Mouse (Mus musculus): ENCODE results near the gene Ing1. TPM values are rescaled to one million over a fixed set of nuclear protein-coding genes. Genes with fewer than 3 reads are reported as not detected.
"Not testable (repeated sequence)": the region's sequence is repeated elsewhere in the genome, so short reads cannot be mapped to it uniquely, and the experiment has no call there.

Gene Ing1
- total RNA-seq, 4 experiments from 2014 or later, result 45.0 to 51.2 (median 48.0) TPM

DNA sequence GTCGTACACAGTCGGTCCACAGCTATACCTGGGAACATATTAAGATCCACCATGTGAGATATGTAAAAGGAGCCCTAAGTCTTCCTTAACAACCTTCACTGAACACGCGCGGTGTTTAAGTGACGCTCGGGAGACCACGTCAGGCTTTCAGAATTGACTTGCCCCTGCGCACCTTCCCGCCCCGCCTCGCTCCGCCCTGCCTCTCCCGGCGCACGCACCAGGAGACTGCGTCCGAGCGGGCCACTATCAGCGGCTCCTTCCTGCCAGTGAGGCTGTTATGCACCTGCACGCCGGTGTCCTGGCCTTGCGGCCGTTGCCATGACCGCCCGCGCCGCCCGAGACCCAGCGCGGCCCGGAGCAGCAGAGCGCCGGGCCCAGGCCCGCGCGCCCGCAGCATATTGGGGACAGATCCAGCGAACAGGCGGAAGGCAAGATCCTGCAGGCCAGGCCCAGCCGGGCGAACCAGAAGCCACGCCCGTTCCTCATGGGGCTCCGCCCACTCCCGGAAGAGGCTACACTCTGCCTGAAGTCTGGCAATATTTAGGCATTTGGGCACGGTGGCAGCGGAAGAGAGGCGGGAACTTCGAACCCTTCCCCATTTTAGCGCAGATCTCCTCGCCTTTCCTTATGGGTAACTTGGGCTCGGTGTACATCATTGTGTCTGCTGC is 5.0 kb upstream of the Ing1 start, which contains the start of gene Cars2:
Cars2 (minus strand) TSS at position 503 of the 668 bp plus-strand sequence.
- peak; percentile 79 to 86 for DNase-seq (ENCODE audit: low spot score in 2 of 2)

DNA sequence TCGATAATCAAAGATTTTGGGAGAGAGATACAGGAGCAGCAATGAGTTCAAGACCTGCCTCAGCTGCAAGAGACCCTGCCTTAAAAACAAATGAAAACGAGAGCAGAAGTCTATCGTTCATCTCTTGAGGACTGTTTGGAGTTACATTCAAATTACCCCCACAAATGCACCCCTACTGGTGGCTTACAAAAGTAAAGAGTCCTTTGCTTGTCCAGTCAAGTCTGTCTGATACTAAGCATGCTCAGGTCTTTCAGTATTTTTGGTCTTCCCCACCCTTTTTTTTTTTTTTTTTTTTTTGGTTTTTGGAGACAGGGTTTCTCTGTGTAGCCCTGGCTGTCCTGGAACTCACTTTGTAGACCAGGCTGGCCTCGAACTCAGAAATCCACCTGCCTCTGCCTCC is 3.9 kb upstream of the Ing1 start:
- not testable (repeated sequence) for DNase-seq (ENCODE audit: low spot score in 2 of 2)

DNA sequence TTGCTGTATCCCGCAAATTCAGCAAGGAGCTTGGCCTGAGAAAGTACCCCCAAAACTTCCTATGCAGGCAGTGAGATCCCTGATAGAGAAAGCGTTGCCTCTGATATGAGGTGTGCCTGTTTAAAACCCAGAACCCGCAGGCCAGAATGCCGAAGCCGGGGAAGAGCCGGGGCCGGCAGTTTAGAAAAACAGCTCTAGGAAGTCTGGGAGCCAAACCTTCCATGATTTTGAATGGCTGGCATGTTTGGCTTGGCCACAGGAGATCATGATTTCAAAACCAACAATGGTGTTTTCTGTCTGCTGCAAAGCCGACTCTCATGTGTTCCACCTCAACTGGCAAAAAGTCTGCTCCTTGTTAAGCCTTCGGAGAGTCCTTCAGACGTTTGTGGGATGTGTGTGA is 3.0 kb upstream of the Ing1 start:
- no peak for DNase-seq (ENCODE audit: low spot score in 2 of 2)

DNA sequence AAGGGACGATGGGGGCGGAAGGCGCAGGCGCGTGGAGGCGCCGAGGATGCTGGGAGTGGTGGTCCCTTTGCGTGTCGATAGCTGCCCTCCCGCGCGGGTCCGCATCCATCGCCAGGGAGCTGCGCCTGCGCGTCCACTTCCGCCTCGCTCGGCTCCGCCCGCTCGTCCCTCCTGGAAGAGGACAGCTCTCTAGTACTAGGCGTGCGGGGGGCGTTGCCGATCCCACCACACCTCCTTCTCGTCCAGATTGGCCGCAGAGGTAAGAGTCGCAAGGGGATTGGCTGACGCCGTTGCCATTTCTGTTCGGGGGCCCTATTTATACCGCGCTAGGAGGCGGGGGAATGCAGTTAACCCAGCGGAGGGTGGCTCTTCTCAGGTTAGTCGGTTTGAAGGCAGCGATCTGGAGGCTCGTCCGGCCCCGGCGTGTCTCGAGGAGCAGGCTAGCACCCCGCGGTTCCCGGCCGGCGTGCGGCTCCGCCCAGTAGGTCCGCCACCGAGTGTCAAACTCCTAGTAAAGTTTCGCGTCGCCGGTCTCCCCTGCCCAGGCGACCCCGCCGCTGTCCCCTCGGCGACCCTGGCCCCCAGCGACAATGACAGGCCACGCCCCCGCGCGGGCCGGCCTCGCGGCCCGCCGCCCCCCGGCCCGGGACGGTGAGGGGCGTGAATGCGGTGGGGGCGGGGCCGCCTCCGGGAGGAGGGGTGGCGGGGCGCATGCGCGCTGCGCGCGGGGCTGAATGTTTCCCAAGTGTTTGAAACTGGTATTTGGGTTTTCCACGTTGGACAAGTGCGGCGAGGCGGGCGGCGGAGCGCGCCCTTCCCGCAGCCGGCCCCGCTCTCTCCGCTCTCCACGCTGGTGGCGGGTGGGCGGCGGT is 585 bp downstream of the Ing1 start:
- DNase-seq (ENCODE audit: low spot score in 2 of 2), result peak; percentile 79 to 100

DNA sequence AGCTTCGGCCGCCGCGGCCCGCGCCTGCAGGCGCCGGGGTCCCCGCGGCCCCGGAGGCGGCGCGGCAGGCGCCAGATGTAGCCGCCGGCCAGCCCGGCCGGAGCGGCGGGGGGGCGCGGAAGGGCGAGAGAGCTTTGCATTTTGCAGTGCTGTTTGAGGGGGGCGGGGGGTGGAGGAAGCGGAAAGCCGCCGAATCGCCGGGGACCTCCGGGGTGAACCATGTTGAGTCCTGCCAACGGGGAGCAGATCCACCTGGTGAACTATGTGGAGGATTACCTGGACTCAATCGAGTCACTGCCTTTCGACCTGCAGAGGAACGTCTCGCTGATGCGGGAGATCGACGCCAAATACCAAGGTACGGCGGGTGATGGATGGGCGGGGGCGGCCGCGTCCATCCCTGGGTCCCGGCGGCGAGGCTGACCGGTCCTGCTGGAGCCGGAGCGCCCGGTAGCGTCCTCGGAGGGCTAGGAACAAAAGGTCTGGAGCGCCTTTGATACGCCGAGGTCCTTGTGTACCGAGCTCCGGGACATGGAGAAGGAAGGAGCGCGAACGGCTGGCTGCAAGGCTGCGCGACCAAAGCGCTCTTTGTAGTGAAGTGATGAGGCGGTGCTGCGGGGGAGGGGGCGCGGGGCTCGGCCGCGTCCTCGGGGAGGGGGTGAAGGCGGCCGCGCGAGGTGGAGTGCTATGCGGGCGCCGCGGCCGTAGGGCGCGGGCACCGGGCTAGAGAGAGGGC is 1.5 kb downstream of the Ing1 start:
- peak; percentile 37 to 39 for DNase-seq (ENCODE audit: low spot score in 2 of 2)

DNA sequence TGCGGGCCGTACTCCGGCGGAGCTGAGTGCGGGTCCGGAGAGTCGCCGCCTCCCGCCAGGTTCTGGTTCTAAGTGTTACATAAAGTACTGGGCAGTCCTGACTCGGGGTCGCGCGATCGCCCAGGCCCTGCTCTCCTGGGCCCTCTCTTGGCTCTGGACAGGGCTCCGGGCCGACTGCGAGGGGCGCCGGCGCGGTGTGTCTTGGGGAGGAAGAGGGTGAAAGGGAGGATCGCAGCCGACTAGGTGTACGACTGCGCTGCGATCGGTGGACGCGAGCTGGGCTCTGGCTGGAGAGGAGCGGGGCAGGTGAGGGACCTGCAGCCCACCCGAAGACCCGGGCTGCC is 2.0 kb downstream of the Ing1 start:
- peak in 1 of 2 experiments; percentile 48 for DNase-seq (ENCODE audit: low spot score in 2 of 2)

DNA sequence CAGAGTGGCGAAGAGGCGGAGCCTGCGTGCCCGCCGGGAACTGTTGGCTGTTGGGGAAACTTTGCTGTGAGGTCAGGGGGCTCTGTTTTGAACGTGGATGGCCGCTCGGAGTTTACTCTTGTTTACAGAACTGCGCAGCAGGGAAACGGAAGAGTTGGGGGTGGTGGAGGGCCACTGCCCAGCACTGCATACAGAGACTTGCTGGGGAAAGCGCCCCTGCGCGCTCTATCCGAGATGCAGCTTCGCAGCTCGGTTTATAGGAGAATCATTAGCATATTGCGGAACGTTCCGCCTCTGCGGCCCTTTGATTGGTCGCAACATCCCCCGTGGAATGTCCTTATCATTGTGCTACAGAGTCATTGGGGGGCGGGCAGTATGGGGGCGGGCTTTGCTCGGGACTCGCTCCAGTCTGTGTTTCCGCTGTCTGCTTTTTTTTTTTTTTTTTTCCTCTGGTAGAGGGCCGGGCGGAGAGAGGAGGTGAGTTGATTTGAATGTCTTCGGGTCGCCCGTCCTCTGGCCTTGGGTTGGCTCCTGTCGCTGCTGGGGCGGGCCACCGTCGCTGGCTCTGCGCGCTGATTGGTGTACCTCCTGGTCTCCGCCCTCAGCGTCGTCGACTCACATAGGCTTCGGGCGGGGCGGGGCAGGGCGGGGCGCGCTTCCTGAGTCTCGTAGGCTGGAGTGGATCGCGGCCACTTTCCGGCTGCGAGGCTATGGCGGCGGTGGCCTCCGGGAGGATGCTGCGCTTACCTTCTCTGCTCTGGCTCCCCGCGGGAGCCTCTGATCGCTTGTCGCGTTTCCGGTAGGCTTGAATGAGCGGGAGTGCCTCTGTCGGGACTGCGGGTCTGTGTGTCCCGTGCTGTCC is 2.6 kb downstream of the Ing1 start:
- peak; percentile 97 for DNase-seq (ENCODE audit: low spot score in 2 of 2)

DNA sequence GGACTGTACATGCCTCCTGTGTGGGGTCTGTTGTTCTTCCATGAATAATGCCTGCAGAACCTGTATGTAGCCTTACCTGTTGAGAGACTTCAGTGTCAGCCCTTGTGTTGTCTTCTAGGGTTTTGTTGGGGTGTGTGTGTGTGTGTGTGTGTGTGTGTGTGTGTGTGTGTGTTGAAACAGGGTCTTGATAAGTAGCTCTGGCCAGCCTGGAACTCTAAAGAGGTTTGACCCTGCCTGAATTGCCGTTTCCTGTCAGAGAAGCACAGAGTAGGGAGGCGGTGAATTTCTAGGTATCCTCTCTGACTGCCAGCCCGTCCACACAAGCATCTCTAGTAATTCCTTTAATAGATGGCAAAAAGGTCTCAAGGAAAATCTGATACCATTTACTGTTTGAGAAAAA is 4.1 kb downstream of the Ing1 start:
- DNase-seq (ENCODE audit: low spot score in 2 of 2), result no peak

DNA sequence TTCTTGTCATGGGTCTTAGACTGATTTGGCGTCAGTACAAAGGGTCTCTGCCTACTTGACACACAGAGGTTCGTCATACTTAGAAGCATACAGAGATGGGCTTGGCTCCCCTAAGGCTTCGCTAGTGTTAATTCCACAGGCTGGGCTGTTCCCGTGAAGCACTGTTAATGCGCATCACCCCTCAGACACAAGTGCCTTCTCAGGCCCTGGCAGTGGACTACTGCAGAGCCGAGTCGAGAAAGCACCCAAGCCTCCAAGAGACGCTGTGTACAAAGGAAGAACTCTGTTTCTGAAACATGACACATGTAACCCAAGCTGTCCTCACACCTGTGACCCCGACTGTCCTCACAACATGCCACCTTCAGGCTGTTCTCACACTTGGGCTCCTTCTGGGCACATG is 4.8 kb downstream of the Ing1 start:
- no peak for DNase-seq (ENCODE audit: low spot score in 2 of 2)

DNA sequence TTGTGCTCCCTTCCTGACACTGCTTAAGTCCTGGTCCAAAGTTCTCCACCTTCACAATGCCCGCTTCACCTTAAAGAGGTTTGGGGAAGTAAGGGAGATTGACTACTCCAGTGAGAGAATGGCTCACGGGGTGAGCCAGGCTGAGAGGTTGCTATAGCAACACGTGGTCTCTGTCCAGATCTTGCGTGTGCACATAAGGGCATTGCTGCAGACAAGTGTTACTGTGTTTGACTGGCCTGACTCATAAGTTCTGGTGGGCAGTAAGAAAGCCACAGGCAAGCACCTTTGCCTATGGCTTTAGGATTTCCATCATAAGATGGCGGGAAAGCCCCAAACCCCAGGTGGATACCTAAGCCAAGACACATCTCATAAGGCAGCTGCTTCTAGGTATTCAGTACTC is 8.9 kb downstream of the Ing1 start:
- DNase-seq (ENCODE audit: low spot score in 2 of 2), result no peak

DNA sequence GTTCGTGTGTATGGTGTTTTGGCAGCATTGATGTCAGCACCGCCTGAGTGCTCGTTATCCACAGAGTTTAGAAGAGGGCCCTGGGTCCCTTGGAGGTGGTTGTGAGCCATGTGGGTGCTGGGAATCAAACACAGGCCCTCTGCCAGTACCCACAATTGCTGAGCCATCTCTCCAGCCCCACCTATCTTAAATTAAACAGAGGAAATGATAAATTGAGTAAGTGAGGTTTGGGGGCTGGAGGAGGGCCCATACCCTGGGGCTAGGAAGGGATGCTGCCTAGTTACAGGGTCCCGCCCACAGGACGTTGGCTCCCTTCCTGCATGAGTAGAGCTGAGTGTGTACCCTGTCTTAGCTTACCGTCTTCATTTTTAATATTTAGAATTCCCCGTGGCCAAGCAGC is 9.3 kb downstream of the Ing1 start:
- no peak for DNase-seq (ENCODE audit: low spot score in 2 of 2)

DNA sequence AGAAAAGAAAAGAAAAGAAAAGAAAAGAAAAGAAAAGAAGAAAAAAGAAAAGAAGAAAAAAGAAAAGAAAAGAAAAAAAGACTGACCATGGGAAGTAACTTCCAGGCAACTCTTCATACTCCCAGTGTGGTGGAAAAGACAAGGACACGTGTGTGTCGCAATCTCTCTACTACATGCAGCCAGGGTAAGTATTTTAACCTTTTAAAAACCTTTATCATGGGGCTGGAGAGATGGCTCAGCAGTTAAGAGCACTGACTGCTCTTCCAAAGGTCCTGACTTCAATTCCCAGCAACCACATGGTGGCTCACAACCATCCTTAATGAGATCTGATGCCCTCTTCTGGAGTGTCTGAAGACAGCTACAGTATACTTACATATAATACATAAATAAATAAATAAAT is 12.8 kb downstream of the Ing1 start:
- DNase-seq (ENCODE audit: low spot score in 2 of 2), result not testable (repeated sequence)

DNA sequence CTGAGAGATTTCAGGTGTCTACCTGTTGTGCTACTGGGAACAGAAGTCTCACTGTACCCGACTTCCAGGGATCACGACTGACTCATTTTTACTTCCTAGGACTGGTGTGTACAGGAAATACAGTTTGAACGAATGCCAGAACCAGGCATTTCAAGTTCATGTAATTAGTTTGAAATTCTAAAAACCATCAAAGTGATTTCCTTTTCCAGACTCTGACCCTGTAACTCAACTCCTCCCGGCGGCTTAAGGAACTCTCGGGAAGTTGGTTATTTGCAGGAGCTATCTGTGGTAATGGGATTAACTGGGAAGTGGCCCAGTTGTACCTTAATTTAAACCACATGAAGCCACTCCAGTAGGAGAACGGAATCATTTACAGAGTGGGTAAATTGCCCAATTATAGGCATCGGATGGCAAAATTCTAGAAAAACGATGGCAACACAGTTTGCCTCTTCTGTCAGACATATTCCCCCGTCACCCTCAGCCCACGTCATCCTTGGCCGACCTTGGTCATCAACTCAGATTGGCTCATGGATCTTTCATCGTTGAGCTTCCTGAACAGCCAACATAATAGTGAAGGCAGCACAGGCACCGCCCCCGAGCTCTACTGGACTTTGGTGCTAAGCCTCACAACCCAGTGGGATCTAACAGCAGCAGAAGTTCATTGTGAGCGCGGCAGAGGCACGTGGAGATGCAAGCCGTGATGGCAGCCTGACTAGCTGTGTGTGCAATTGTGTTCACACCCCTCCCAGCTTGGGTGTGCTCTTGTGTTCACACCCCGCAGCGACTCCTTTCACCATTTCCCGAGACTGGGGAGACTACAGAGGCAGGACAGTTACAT is 14.1 kb downstream of the Ing1 start:
- DNase-seq (ENCODE audit: low spot score in 2 of 2), result no peak

DNA sequence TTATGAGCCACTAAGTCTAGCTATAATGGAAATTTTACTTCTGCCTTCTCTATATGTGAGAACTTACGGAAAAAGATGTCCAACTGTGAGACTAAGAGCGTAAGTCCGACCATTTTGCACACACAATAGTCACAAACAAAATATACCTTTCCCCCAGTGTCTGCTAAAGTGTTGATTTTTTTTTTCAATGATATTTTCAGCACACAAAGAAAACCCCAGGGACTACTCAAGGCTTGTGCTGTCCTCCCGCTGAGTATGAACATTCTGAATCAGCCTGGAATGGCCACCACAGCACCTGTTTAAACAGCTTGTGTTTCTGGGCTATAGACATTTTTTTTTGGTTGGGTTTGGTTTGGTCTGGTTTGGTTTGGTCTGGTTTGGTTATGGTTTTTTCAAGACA is 15.4 kb downstream of the Ing1 start:
- no peak for DNase-seq (ENCODE audit: low spot score in 2 of 2)

DNA sequence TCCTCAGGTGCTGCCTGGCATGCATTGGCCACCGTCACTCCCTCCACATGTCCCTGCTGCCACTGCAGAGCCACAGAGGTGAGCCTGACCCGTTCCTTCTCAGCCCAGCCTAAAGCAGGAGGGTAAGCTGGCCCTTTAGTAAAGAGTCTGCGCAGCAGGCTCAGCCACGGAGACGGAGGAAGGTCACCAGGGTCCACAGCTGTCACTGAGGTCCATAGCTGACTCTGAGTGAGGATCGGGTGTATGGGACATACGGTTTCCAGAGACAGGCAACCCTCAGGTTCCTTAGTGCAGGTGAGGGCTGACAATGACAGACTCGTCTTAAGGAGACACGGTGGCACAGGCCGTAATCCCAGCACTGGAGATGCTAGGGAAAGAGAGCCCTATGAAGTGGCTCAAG is 16.6 kb downstream of the Ing1 start:
- no peak for DNase-seq (ENCODE audit: low spot score in 2 of 2)

DNA sequence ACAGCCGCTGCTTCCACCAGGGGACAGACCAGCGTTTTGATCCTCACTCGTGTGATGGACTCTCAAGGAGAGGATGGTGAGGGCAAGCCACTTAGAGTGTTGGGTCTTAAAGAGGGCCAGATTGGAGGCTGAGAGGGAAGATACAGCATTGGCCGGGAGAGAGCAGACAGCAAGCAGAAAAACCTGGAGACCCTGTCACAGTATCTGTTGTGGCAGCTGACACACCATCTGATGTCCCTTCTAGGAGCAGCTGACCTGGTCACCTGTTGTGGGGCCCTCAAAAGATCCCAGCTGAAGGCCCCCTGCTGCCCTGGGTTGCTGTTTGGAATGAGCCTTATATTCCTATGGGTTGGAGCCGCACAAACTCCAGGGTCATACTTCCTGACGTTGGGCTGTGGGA is 17.1 kb downstream of the Ing1 start:
- DNase-seq (ENCODE audit: low spot score in 2 of 2), result no peak

DNA sequence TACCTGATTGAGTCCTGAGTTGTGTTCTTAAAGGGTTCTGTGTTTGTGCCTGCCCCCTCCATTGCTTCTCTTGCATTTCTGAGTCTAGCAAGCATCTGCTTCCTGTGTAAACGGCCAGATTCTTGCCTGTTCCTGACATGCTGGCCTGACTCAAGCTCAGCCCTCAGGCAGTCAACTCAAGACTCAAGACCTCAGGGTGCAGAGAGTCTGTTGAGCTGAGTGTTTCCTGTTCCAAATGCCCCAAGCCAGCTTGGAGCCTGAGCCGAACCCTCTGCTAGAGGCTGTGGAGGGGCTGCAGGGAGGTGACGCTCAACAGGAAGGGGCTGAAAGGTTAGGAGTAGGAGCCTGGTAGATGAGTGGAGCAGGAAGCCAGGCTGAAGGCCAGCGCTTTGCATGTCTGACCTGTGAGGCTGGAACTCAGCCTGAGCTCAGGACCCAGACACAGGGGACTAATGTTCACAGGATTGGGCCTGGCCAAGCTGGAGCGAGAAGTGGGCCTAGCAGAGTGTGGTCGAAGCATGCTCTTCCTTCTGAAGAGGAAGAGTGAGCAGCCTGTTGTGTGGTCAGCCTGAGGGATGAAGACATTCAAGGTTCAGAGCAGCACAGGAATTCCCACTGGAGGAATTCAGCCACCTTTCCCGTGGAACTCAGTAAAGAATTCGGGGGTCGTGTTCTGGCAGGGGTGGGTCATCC is 19.7 kb downstream of the Ing1 start:
- no peak for DNase-seq (ENCODE audit: low spot score in 2 of 2)

DNA sequence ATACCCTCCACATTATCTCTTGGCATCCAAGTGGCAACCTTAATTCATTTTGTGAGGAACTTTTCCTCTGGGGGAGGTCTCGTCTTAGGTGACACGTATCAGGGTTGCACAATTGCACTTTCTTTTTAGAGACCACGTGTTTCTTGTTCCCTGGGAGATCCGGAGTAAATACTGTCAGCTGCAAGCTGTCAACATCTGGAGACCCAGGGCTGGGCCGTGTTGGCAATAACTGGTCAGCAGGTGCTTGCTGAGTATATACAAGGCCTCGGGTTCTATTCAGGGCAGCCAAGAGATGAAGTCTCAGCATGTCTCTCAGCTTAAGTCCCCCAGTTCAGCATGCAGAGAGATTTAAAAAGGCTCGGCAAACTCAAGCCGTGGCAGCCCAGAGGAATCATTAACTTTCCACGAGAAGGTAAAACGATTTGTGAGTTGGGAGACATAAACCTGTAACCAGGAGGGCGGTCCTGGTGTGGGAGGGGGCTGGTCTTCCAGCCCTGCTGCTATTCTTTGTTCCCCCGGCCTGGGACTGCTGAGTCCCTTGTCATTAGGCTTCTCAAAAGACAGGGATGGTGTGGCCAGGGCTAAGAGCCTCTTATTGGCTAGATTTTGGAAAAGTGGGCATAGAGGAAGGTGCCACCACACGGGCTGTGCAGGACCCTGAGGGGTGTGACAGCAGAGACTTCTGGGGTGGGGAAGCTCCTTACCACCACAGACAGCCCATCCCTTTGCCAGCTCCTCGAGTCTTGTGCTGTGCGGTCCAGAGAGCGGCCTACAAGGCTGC is 20.4 kb downstream of the Ing1 start:
- no peak for DNase-seq (ENCODE audit: low spot score in 2 of 2)
